Mouse (Mus musculus) MEL (cell line): ENCODE results near the gene Pls1. TPM values are rescaled to one million over a fixed set of nuclear protein-coding genes. Genes with fewer than 3 reads are reported as not detected.

ENCODE experiments used
- DNase-seq: peaks from one replicate; pipeline ENCODE4 v3.0.0; 2011; ENCODE audit warnings: low read depth, low spot score
- H3K27ac ChIP-seq: 2 replicates; pipeline ENCODE4 v1.5.1; 2012; ENCODE audit warnings: low read depth, mild to moderate bottlenecking, control low read depth, low read length, moderate library complexity; ENCODE audit not compliant: control insufficient read depth
- H3K27me3 ChIP-seq, 2 experiments: fragments of 150-350 bp in 1 of 2; sonication (generic) in 1 of 2; 2 replicates each; pipeline ENCODE4 v1.6.1; 2012; ENCODE audit warnings: low read length in 2 of 2, mild to moderate bottlenecking in 2 of 2, improper control_type of control experiment in 1 of 2, moderate library complexity in 1 of 2; ENCODE audit not compliant: insufficient read depth in 2 of 2, control insufficient read depth in 1 of 2
- H3K36me3 ChIP-seq, 2 experiments: 2 replicates each; pipeline ENCODE4 v1.6.1; 2012 to 2014; ENCODE audit warnings: low read length in 2 of 2, improper control_type of control experiment in 1 of 2, inconsistent platforms in 1 of 2, mild to moderate bottlenecking in 1 of 2; ENCODE audit not compliant: insufficient read depth in 2 of 2, control insufficient read depth in 1 of 2
- H3K4me1 ChIP-seq, 2 experiments: fragments of 150-350 bp in 1 of 2; sonication (generic) in 1 of 2; 2 replicates each; pipeline ENCODE4 v1.6.1; 2012; ENCODE audit warnings: low read length in 2 of 2, improper control_type of control experiment in 1 of 2, mild to moderate bottlenecking in 1 of 2; ENCODE audit not compliant: insufficient read depth in 2 of 2, control insufficient read depth in 1 of 2
- H3K4me3 ChIP-seq, 2 experiments: fragments of 150-350 bp in 1 of 2; sonication (generic) in 1 of 2; 2 replicates each; pipeline ENCODE4 v1.5.1; 2012; ENCODE audit warnings: low read depth in 2 of 2, low read length in 2 of 2, mild to moderate bottlenecking in 2 of 2, moderate library complexity in 2 of 2, control low read depth in 1 of 2, improper control_type of control experiment in 1 of 2; ENCODE audit not compliant: control insufficient read depth in 1 of 2, insufficient read depth in 1 of 2
- H3K79me2 ChIP-seq: 2 replicates; pipeline ENCODE4 v1.6.1; 2012; ENCODE audit warnings: mild to moderate bottlenecking, low read length, moderate library complexity; ENCODE audit not compliant: control insufficient read depth, poor library complexity, insufficient read depth
- H3K9ac ChIP-seq: 2 replicates; pipeline ENCODE4 v1.6.1; 2012; ENCODE audit warnings: low read depth, mild to moderate bottlenecking, control low read depth, low read length, moderate library complexity; ENCODE audit not compliant: control insufficient read depth, poor library complexity, severe bottlenecking
- H3K9me3 ChIP-seq: fragments of 150-350 bp; sonication (generic); replicated peaks from 2 replicates; pipeline ENCODE4 v1.6.1; 2012; ENCODE audit warnings: mild to moderate bottlenecking, low read length, improper control_type of control experiment, moderate library complexity; ENCODE audit not compliant: insufficient read depth
- CHD1 ChIP-seq: IDR thresholded peaks from 2 replicates; pipeline ENCODE4 v1.6.1; 2012; ENCODE audit warnings: low read depth, mild to moderate bottlenecking, inconsistent platforms, low read length, improper control_type of control experiment
- CHD2 ChIP-seq: IDR thresholded peaks from 2 replicates; pipeline ENCODE4 v1.6.1; 2011; ENCODE audit warnings: low read length, improper control_type of control experiment
- CTCF ChIP-seq, 3 experiments: IDR thresholded peaks in 2 of 3; conservative IDR thresholded peaks in 1 of 3; 2 replicates each; pipeline ENCODE4 v1.5.1; 2011 to 2012; ENCODE audit warnings: low read length in 3 of 3, low read depth in 2 of 3, mild to moderate bottlenecking in 2 of 3, improper control_type of control experiment in 1 of 3, inconsistent platforms in 1 of 3, mixed read lengths in 1 of 3, moderate library complexity in 1 of 3; ENCODE audit not compliant: control insufficient read depth in 1 of 3, insufficient read depth in 1 of 3, poor library complexity in 1 of 3, severe bottlenecking in 1 of 3
- ELF1 ChIP-seq: IDR thresholded peaks from 2 replicates; pipeline ENCODE4 v1.6.1; 2014; ENCODE audit warnings: low read depth, mild to moderate bottlenecking, inconsistent platforms, low read length, improper control_type of control experiment, moderate library complexity
- GABPA ChIP-seq: IDR thresholded peaks from 2 replicates; pipeline ENCODE4 v1.6.1; 2012; ENCODE audit warnings: low read depth, mild to moderate bottlenecking, inconsistent platforms, low read length, improper control_type of control experiment, moderate library complexity
- GATA1 ChIP-seq: IDR thresholded peaks from 2 replicates; pipeline ENCODE4 v1.6.1; 2011; ENCODE audit warnings: low read depth, low read length, improper control_type of control experiment
- HCFC1 ChIP-seq: IDR thresholded peaks from 2 replicates; pipeline ENCODE4 v1.6.1; 2012; ENCODE audit warnings: low read depth, mild to moderate bottlenecking, inconsistent platforms, low read length, improper control_type of control experiment, moderate library complexity
- JUND ChIP-seq: IDR thresholded peaks from 2 replicates; pipeline ENCODE4 v1.6.1; 2011; ENCODE audit warnings: low read depth, mild to moderate bottlenecking, improper control_type of control experiment, low read length
- KAT2A ChIP-seq: conservative IDR thresholded peaks from 2 replicates; pipeline ENCODE4 v1.6.1; 2012; ENCODE audit warnings: low read depth, low read length, improper control_type of control experiment, inconsistent platforms
- MAFK ChIP-seq: IDR thresholded peaks from 2 replicates; pipeline ENCODE4 v1.6.1; 2011; ENCODE audit warnings: low read depth, mild to moderate bottlenecking, low read length, improper control_type of control experiment, borderline replicate concordance
- MAX ChIP-seq: IDR thresholded peaks from 2 replicates; pipeline ENCODE4 v1.6.1; 2011; ENCODE audit warnings: low read length, improper control_type of control experiment
- MEF2A ChIP-seq: IDR thresholded peaks from 2 replicates; pipeline ENCODE4 v1.6.1; 2014; ENCODE audit warnings: low read depth, mild to moderate bottlenecking, inconsistent platforms, low read length, improper control_type of control experiment; ENCODE audit not compliant: poor library complexity, insufficient replicate concordance, severe bottlenecking; ENCODE audit errors: extremely low read depth
- MYB ChIP-seq: IDR thresholded peaks from 2 replicates; pipeline ENCODE4 v1.6.1; 2011; ENCODE audit warnings: mild to moderate bottlenecking, low read depth, low read length, improper control_type of control experiment
- NELFE ChIP-seq: IDR thresholded peaks from 2 replicates; pipeline ENCODE4 v1.6.1; 2011; ENCODE audit warnings: low read depth, low read length, improper control_type of control experiment
- NRF1 ChIP-seq: IDR thresholded peaks from 2 replicates; pipeline ENCODE4 v1.6.1; 2014; ENCODE audit warnings: low read depth, mild to moderate bottlenecking, inconsistent platforms, low read length, improper control_type of control experiment, moderate library complexity; ENCODE audit not compliant: poor library complexity, insufficient read depth, severe bottlenecking
- POLR2A ChIP-seq, 2 experiments: IDR thresholded peaks; 2 replicates each; pipeline ENCODE4 v1.6.1; 2011 to 2012; ENCODE audit warnings: low read length in 2 of 2, mild to moderate bottlenecking in 2 of 2, control low read depth in 1 of 2, improper control_type of control experiment in 1 of 2, low read depth in 1 of 2, moderate library complexity in 1 of 2; ENCODE audit not compliant: control insufficient read depth in 1 of 2, insufficient read depth in 1 of 2, poor library complexity in 1 of 2
- POLR2AphosphoS2 ChIP-seq: IDR thresholded peaks from 2 replicates; pipeline ENCODE4 v1.6.1; 2011; ENCODE audit warnings: low read length, improper control_type of control experiment
- POLR2AphosphoS5 ChIP-seq: IDR thresholded peaks from 2 replicates; pipeline ENCODE4 v1.6.1; 2012; ENCODE audit warnings: low read depth, borderline replicate concordance, mild to moderate bottlenecking, inconsistent platforms, low read length, moderate library complexity, mixed read lengths
- RAD21 ChIP-seq: IDR thresholded peaks from 2 replicates; pipeline ENCODE4 v1.6.1; 2011; ENCODE audit warnings: mild to moderate bottlenecking, low read depth, low read length, improper control_type of control experiment
- RCOR1 ChIP-seq: IDR thresholded peaks from 2 replicates; pipeline ENCODE4 v1.6.1; 2012; ENCODE audit warnings: low read depth, mild to moderate bottlenecking, inconsistent platforms, low read length, improper control_type of control experiment
- TAL1 ChIP-seq: IDR thresholded peaks from 2 replicates; pipeline ENCODE4 v1.6.1; 2012; ENCODE audit warnings: mild to moderate bottlenecking, inconsistent platforms, low read length, moderate library complexity, mixed read lengths
- TBP ChIP-seq: IDR thresholded peaks from 2 replicates; pipeline ENCODE4 v1.8.0; 2011; ENCODE audit warnings: low read depth, low read length, improper control_type of control experiment
- ZC3H11A ChIP-seq: IDR thresholded peaks from 2 replicates; pipeline ENCODE4 v1.6.1; 2012; ENCODE audit warnings: low read depth, mild to moderate bottlenecking, inconsistent platforms, low read length, improper control_type of control experiment
- ZKSCAN1 ChIP-seq: IDR thresholded peaks from 2 replicates; pipeline ENCODE4 v1.6.1; 2012; ENCODE audit warnings: low read depth, mild to moderate bottlenecking, inconsistent platforms, low read length, improper control_type of control experiment, moderate library complexity
- ZMIZ1 ChIP-seq: IDR thresholded peaks from 2 replicates; pipeline ENCODE4 v1.6.1; 2012; ENCODE audit warnings: low read depth, mild to moderate bottlenecking, inconsistent platforms, low read length, improper control_type of control experiment, moderate library complexity
- ZNF384 ChIP-seq: IDR thresholded peaks from 2 replicates; pipeline ENCODE4 v1.6.1; 2012; ENCODE audit warnings: low read depth, mild to moderate bottlenecking, inconsistent platforms, low read length, improper control_type of control experiment
- polyA plus RNA-seq, 2 experiments: library from polyadenylated mRNA; stranded (reverse) in 1 of 2; unstranded in 1 of 2; fragments of >175 nt in 1 of 2; fragments of >200 nt in 1 of 2; gene quantifications; 2 replicates each; pipeline versions ENCODE4 v1.2.1 to v1.2.4; 2012; ENCODE audit warnings: low replicate concordance in 2 of 2, low read depth in 1 of 2; ENCODE audit not compliant: insufficient read length in 2 of 2, insufficient read depth in 1 of 2, missing spikeins in 1 of 2
- total RNA-seq: library from RNA; depleted of rRNA; stranded (reverse); fragments of 300-350 nt; gene quantifications from 2 replicates; pipeline ENCODE4 v1.2.3, GENCODE M21; 2012

The Pls1 gene
- total and polyA plus RNA-seq, 3 experiments: 0.04 TPM; not detected in 2

DNA sequence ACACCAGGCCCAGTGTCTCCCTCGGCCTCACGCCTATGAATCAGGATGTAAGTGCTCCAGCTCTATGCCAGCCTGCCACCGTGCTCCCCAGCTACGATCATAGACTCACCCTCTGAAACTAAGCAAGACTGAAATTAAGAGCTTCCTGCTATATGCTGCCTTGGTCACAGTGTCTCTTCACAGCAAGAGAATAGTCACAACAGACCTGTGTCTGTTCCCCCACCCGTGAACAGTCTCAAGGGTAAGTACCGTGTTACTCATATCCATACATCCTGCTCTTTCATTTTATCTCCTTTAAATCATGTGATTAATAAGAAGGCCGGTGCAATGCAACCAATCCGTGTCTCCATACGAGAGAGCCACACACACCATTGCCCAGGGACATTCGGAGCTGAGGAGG is 9.4 kb downstream of the Pls1 start:
- peaks cover 0 to 2% of the 10 kb centered on the region in 2 experiments; a peak in 2 of 4 replicates for H3K27me3 ChIP-seq
- H3K9me3 ChIP-seq: no peaks in the 10 kb centered on the region
- H3K36me3 ChIP-seq: no peaks in the 10 kb centered on the region
- no peaks in the 10 kb centered on the region for H3K79me2 ChIP-seq
- DNase-seq: no peak
- H3K4me3 ChIP-seq: no peak overlapping the region
- H3K27ac ChIP-seq: no peak overlapping the region
- TF ChIP-seq ZNF384 (no peak), KAT2A (no peak), JUND (no peak), POLR2AphosphoS5 (no peak)
- no peak overlapping the region for H3K9ac ChIP-seq
- peaks cover 0 to 4% of the 10 kb centered on the region in 2 experiments; a peak in 1 of 4 replicates for H3K4me1 ChIP-seq

DNA sequence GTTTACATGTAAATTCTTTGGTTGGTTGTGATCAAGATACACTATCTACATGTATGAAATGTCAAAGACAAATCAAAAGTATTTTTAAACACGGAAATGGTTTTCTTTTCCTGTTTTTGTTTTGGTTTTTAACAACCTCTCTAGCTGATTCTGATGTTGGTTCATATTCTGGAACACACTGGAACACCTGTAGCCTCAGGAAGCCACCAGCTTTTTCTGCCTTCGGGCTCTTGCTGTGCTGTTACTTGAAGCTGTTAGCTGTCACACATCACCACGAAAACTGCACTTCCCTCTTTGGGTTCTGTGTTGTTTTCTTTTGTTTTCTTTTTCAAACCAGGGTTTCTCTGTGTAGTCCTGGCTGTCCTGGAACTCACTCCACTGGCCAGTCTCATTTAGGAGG is 10.3 kb downstream of the Pls1 start:
- Histone ChIP-seq H3K36me3 (no peaks in the 10 kb centered on the region), H3K4me3 (no peak overlapping the region), H3K27ac (no peak overlapping the region), H3K79me2 (no peaks in the 10 kb centered on the region), H3K4me1 (peaks cover 0 to 4% of the 10 kb centered on the region in 2 experiments; a peak in 1 of 4 replicates), H3K9ac (no peak overlapping the region), H3K9me3 (no peaks in the 10 kb centered on the region), H3K27me3 (peaks cover 0 to 2% of the 10 kb centered on the region in 2 experiments; a peak in 2 of 4 replicates)
- TF ChIP-seq CTCF (IDR thresholded peaks at IDR 0.05 in 2 of 3, conservative IDR thresholded peaks at IDR 0.05 in 1 of 3; ENCODE audit: control insufficient read depth in 1 of 3, insufficient read depth in 1 of 3, low read depth in 2 of 3, low read length in 3 of 3, poor library complexity in 1 of 3, severe bottlenecking in 1 of 3): no peak
- TF ChIP-seq MAFK: no peak
- no peak for TF ChIP-seq MEF2A
- TF ChIP-seq ZMIZ1: no peak
- no peak for TF ChIP-seq CHD2
- no peak for TF ChIP-seq POLR2A (IDR thresholded peaks at IDR 0.05; ENCODE audit: control insufficient read depth in 1 of 2, insufficient read depth in 1 of 2, low read depth in 1 of 2, low read length in 2 of 2, poor library complexity in 1 of 2)
- no peak for TF ChIP-seq HCFC1
- no peak for TF ChIP-seq TBP
- peak; percentile 24 for DNase-seq

DNA sequence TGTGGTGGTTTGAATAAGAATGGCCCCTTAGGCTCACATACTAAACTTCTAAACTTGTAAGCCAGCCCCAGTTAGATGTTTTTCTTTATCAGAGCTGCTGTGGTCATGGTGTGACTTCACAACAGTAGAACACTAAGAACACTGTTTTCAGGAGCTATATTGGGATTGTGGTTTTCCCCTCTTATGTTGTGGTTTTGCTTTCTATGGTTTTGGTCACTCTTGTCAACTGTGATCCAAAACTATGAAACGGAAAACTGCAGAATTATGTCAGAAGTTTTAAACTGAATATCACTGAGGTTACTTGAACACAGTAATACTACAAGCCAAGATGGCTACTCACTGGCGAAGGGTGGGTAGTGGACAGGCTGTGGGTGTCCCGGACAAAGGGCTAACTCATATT is 12.4 kb downstream of the Pls1 start:
- H3K9ac ChIP-seq: no peak overlapping the region
- no peak overlapping the region for H3K27ac ChIP-seq
- TF ChIP-seq POLR2AphosphoS2: no peak
- TF ChIP-seq MAX: no peak
- TF ChIP-seq RAD21: no peak
- no peak for TF ChIP-seq GATA1
- no peak for TF ChIP-seq NELFE
- TF ChIP-seq CTCF (IDR thresholded peaks at IDR 0.05 in 2 of 3, conservative IDR thresholded peaks at IDR 0.05 in 1 of 3; ENCODE audit: control insufficient read depth in 1 of 3, insufficient read depth in 1 of 3, low read depth in 2 of 3, low read length in 3 of 3, poor library complexity in 1 of 3, severe bottlenecking in 1 of 3): no peak
- no peak for TF ChIP-seq JUND
- TF ChIP-seq ZKSCAN1: no peak
- no peak for TF ChIP-seq ZC3H11A
- TF ChIP-seq NRF1: no peak
- TF ChIP-seq POLR2A (IDR thresholded peaks at IDR 0.05; ENCODE audit: control insufficient read depth in 1 of 2, insufficient read depth in 1 of 2, low read depth in 1 of 2, low read length in 2 of 2, poor library complexity in 1 of 2): no peak
- no peak for TF ChIP-seq CHD1
- no peak for TF ChIP-seq ZMIZ1
- no peak for TF ChIP-seq GABPA
- TF ChIP-seq MYB: no peak
- TF ChIP-seq RCOR1: no peak
- no peak for TF ChIP-seq ELF1
- no peak for TF ChIP-seq TAL1
- no peaks in the 10 kb centered on the region; a peak in 1 of 4 replicates for H3K27me3 ChIP-seq
- peaks cover 0 to 4% of the 10 kb centered on the region in 2 experiments; a peak in 1 of 4 replicates for H3K4me1 ChIP-seq
- no peaks in the 10 kb centered on the region for H3K36me3 ChIP-seq
- H3K9me3 ChIP-seq: no peaks in the 10 kb centered on the region
- H3K79me2 ChIP-seq: no peaks in the 10 kb centered on the region
- DNase-seq: no peak
- H3K4me3 ChIP-seq: no peak overlapping the region
